Comparison of ENCODE assay signal across 8 mouse cellular contexts in the genomic region with DNA sequence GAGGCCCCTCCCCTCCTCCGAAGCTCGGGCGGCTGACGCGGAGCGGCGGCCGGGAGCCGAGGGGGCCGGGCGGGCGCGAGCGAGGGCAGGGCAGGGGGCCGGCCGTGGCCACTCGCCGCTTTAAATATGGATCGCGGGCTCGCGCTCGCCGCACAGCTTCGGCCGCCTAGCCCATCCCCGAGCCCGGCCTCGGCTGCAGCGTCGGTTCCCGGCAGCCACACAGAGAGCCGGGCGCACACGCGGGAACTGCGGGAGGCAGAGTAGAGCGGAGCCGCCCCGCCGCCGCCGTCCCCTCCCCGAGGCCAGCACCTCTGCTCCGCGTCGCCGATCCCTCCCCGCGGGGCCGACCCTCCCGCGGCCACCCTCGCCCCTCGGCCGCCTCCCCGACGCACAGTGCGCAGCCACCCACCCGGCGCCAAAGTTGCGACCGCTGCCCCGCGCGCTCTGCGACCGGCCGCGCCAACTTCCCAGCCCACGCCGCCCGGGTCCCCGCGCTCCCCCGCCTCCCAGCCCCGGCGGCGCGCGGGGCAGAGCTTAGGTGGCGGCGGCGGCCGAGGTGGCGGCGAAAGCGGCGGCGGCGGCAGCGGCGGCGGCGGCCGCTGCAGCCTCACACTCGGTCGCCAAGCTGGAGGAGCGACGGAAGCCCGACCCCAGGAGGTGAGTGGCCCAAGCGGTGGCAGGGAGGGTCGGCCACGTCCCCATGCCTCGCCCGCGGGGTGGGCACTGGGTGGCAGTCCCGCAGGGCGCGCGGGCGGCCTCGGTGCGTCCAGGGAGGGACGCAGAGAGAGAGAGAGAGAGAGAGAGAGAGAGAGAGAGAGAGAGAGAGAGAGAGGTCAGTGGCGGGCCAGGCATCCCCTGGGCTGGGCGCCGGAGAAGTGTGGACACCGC. TPM values are rescaled to one million over a fixed set of nuclear protein-coding genes. Genes with fewer than 3 reads are reported as not detected.
DNase-seq lines count a peak whose midpoint lies in the region; ATAC-seq lines count a peak whose summit lies in the region.

Gene Slc4a4, plus strand, starts transcription at position 151 of the 888 bp plus-strand sequence.

- H3K4me2 ChIP-seq in intestine, embryonic 16.5 days (ENCODE audit: low read depth, low read length), result peak within 1 kb of the TSS; percentile 97
- H3K4me2 ChIP-seq in limb, embryonic 15.5 days, result peak within 1 kb of the TSS; percentile 90
- peak within 1 kb of the TSS; percentile 98 for H3K4me2 ChIP-seq in midbrain, embryonic 16.5 days (ENCODE audit: low read length)

- DNase-seq in frontal cortex, postnatal 14 days (ENCODE audit: low spot score in 2 of 2), result no peak
- DNase-seq in cerebellum, postnatal 36 days, result peak; percentile 45 to 51
- DNase-seq in gastrocnemius, postnatal 4 days (ENCODE audit: low spot score in 2 of 2), result peak; percentile 62 to 74
- peak; percentile 58 for DNase-seq in urinary bladder, adult 2 months (ENCODE audit: low spot score)

- under 1% methylated on average over 86 of the region's 119 CpGs for whole genome bisulfite sequencing in intestine, embryonic 16.5 days
- WGBS in limb, embryonic 15.5 days, result 1% methylated on average over 67 of the region's 119 CpGs
- whole genome bisulfite sequencing in midbrain, embryonic 16.5 days, result under 1% methylated on average over 94 of the region's 119 CpGs

- H3K9ac ChIP-seq in intestine, embryonic 16.5 days (ENCODE audit: low read depth, low read length), result peak within 1 kb of the TSS; percentile 85
- H3K9ac ChIP-seq in limb, embryonic 15.5 days, result peak within 1 kb of the TSS; percentile 72
- peak within 1 kb of the TSS; percentile 75 for H3K9ac ChIP-seq in midbrain, embryonic 16.5 days (ENCODE audit: low read depth, low read length)

- H3K4me1 ChIP-seq in intestine, embryonic 16.5 days (ENCODE audit: control insufficient read depth, insufficient read depth, low read length), result no peaks in the 10 kb centered on the region
- peaks cover 16% of the 10 kb centered on the region for H3K4me1 ChIP-seq in limb, embryonic 15.5 days
- peaks cover 9% of the 10 kb centered on the region for H3K4me1 ChIP-seq in midbrain, embryonic 16.5 days (ENCODE audit: control insufficient read depth, insufficient read depth, low read length)

- no peaks in the 10 kb centered on the region for H3K36me3 ChIP-seq in intestine, embryonic 16.5 days (ENCODE audit: control insufficient read depth, insufficient read depth, low read length)
- no peaks in the 10 kb centered on the region for H3K36me3 ChIP-seq in limb, embryonic 15.5 days
- H3K36me3 ChIP-seq in midbrain, embryonic 16.5 days (ENCODE audit: control insufficient read depth, insufficient read depth, low read length), result no peaks in the 10 kb centered on the region

- H3K4me3 ChIP-seq in intestine, embryonic 16.5 days (ENCODE audit: low read length), result peak within 1 kb of the TSS; percentile 85
- peak within 1 kb of the TSS; percentile 74 for H3K4me3 ChIP-seq in limb, embryonic 15.5 days
- peak within 1 kb of the TSS; percentile 64 for H3K4me3 ChIP-seq in midbrain, embryonic 16.5 days (ENCODE audit: low read depth, low read length)

- H3K9me3 ChIP-seq in intestine, embryonic 16.5 days (ENCODE audit: control insufficient read depth, low read length), result no peaks in the 10 kb centered on the region
- no peaks in the 10 kb centered on the region for H3K9me3 ChIP-seq in limb, embryonic 15.5 days
- H3K9me3 ChIP-seq in midbrain, embryonic 16.5 days (replicated peaks; ENCODE audit: control insufficient read depth, low read length, poor library complexity, severe bottlenecking), result no peaks in the 10 kb centered on the region

- H3K27ac ChIP-seq in intestine, embryonic 16.5 days (ENCODE audit: low read length), result peak within 1 kb of the TSS; percentile 60
- peak within 1 kb of the TSS; percentile 47 for H3K27ac ChIP-seq in limb, embryonic 15.5 days
- H3K27ac ChIP-seq in midbrain, embryonic 16.5 days (ENCODE audit: low read length), result no peak within 1 kb of the TSS

- ATAC-seq in frontal cortex, adult (ENCODE audit: low TSS enrichment), result peak; percentile 64
- peak; percentile 80 for ATAC-seq in intestine, embryonic 16.5 days
- peak; percentile 74 for ATAC-seq in limb, embryonic 15.5 days (ENCODE audit: insufficient number of reproducible peaks, low FRiP score, low TSS enrichment, low read depth)
- ATAC-seq in midbrain, embryonic 16.5 days, result peak; percentile 88

- H3K27me3 ChIP-seq in intestine, embryonic 16.5 days (replicated peaks; ENCODE audit: control insufficient read depth, insufficient read depth, low read length), result no peaks in the 10 kb centered on the region
- H3K27me3 ChIP-seq in limb, embryonic 15.5 days, result peaks cover 14% of the 10 kb centered on the region; the same call in 1 of the 2 replicates
- peaks cover 4% of the 10 kb centered on the region for H3K27me3 ChIP-seq in midbrain, embryonic 16.5 days (ENCODE audit: control insufficient read depth, insufficient read depth, low read depth, low read length)

RNA-seq across cellular contexts. Expression of gene Slc4a4, which starts in this region (rescaled TPM):
- total RNA-seq in gastrocnemius, postnatal 4 days (2021), result 10 to 100 TPM; 12.1 to 17.8 TPM
- polyA plus RNA-seq in intestine, embryonic 16.5 days (2015; fragmentation: Nextera tagmentation; extraction: Ambion mirVana), result 2.4 and 2.6 TPM in 2 replicates
- polyA plus RNA-seq in limb, embryonic 15.5 days (2015; fragmentation: Nextera tagmentation; extraction: Ambion mirVana), result 2.0 and 2.1 TPM in 2 replicates
- 5.7 and 8.3 TPM in 2 replicates for polyA plus RNA-seq in midbrain, embryonic 16.5 days (2015; fragmentation: Nextera tagmentation; extraction: Ambion mirVana)
- 3.8 and 4.0 TPM in 2 replicates for polyA plus RNA-seq in urinary bladder, adult 2 months (2012; rRNA removed)

Comparison
In these comparisons a context has a peak if more than half of its experiments do, and no peak if none do; other contexts are left out.
1. DNase-seq: peak in cerebellum, postnatal 36 days (2 of 2), gastrocnemius, postnatal 4 days (2 of 2) and urinary bladder, adult 2 months (single experiment); none in frontal cortex, postnatal 14 days (0 of 2).
2. Peak in every context shown above with its lines, with median percentiles within 50 percentile points of each other: ATAC-seq, H3K4me2 ChIP-seq, H3K4me3 ChIP-seq and H3K9ac ChIP-seq.